Mouse (Mus musculus) liver, postnatal 0 days (tissue): ENCODE results near the gene Tmem147.

ENCODE experiments used
- CTCF ChIP-seq: sonication (generic); IDR thresholded peaks from 2 replicates; pipeline ENCODE4 v1.5.1; 2016; ENCODE audit warnings: antibody characterized with exemption, low read depth
- EP300 ChIP-seq: IDR thresholded peaks from 2 replicates; pipeline ENCODE4 v1.6.1; 2016; ENCODE audit warnings: antibody characterized with exemption, low read depth, mild to moderate bottlenecking

DNA sequence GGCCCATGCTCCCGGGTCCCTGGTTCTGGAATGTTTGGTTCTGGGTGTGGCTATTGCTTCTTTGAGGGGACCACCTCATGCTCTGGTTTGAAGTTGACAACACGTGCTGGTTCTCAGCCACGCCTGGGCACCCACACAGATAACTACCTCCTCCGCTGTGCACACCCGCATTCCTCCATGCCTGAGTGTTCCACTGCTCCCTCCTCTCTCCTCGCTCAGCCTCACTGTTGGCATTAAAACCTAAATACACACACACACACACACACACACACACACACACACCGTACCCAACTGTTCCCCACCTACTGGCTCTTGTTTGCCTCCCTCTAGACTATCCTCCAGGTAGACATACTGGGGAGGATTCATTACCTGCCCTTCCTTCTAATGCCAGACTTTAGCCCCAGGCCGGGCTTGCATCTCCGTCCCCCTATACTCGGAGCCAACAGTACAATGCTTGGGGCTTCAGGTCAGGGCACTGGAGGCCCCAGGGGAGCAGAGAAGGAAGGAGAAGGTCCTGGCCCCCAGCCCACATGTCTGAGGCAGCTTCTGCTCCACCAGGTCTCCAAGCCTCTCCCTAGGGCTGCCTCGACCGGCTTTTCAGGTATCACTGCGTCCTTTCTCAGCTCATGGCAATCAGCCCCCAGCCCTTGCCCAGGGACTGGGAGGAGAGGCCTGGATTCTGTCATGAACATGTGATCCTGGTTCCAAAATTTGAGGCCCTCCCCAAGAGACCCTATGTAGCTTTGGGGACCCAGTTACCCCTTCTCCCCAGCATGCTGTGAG, 20.7 kb upstream of the Tmem147 start:
- no peak for TF ChIP-seq CTCF
- no peak for TF ChIP-seq EP300
